ENCODE assay signal across 19 mouse cellular contexts in the genomic region with DNA sequence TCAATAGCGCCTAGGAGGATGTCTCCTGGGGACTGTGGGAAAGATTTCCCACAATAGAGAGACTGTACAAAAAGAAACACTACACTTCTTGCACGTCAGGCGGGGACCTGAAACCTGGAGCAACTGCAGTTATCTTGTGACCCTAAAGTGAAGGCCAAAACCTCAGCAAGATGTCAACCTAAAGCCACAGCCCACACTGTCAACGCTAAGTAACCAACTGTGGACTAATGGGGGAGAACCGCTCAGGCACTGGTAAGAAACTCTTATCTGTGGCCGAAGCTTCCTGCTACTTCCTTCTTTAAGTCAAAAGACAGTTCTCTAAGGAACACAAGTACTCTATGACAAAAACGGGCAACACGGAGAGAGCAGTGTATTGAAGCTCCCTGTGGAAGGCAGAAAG. TPM values are rescaled to one million over a fixed set of nuclear protein-coding genes. Genes with fewer than 3 reads are reported as not detected.
DNase-seq lines count a peak whose midpoint lies in the region; ATAC-seq and TF ChIP-seq lines count a peak whose summit lies in the region.
"Had no signal": no experiment of that assay in that cellular context is flagged by ENCODE, and none has a peak within 500 bp of the region (broad histone marks: within the 10 kb centered on the region; RNA-seq: fewer than 3 reads in every experiment).

No protein-coding gene starts in this region.

- H3K27ac ChIP-seq in heart, embryonic 10.5 days, result peak overlapping the region; percentile 56
- peak overlapping the region; percentile 76 for H3K27ac ChIP-seq in layer of hippocampus, adult 2 months
- peak overlapping the region; percentile 5 for H3K27ac ChIP-seq in bone marrow, adult 2 months (ENCODE audit: control insufficient read depth, insufficient read depth, low read depth, low read length, poor library complexity)
- no peak overlapping the region for H3K27ac ChIP-seq in forebrain, embryonic 16.5 days (ENCODE audit: low read length)
- H3K27ac ChIP-seq: midbrain, embryonic 13.5 days; stomach, embryonic 15.5 days had no signal

- H3K4me3 ChIP-seq in heart, embryonic 10.5 days, result no peak overlapping the region
- no peak overlapping the region for H3K4me3 ChIP-seq in layer of hippocampus, adult 2 months
- no peak overlapping the region for H3K4me3 ChIP-seq in bone marrow, adult 2 months (replicated peaks; ENCODE audit: control insufficient read depth, low read depth, low read length)
- H3K4me3 ChIP-seq in forebrain, embryonic 16.5 days (replicated peaks; ENCODE audit: low read length), result no peak overlapping the region
- H3K4me3 ChIP-seq: erythroblast, embryonic 14.5 days; hindbrain, embryonic 13.5 days; midbrain, embryonic 13.5 days; stomach, embryonic 15.5 days had no signal

- no peak overlapping the region for H3K9ac ChIP-seq in forebrain, embryonic 16.5 days (replicated peaks; ENCODE audit: low read depth, low read length)
- H3K9ac ChIP-seq: hindbrain, embryonic 13.5 days; lung, embryonic 14.5 days; midbrain, embryonic 13.5 days; stomach, embryonic 15.5 days had no signal

- H3K9me3 ChIP-seq in heart, embryonic 10.5 days, result no peaks in the 10 kb centered on the region
- H3K9me3 ChIP-seq in forebrain, embryonic 16.5 days (ENCODE audit: control insufficient read depth, low read length), result no peaks in the 10 kb centered on the region
- H3K9me3 ChIP-seq: hindbrain, embryonic 13.5 days; midbrain, embryonic 13.5 days; stomach, embryonic 15.5 days had no signal

- no peak for TF ChIP-seq POLR2A in bone marrow, adult 2 months (IDR thresholded peaks at IDR 0.05; ENCODE audit: borderline replicate concordance, control insufficient read depth, low read depth, low read length)

- peaks cover 71% of the 10 kb centered on the region for H3K4me1 ChIP-seq in heart, embryonic 10.5 days
- H3K4me1 ChIP-seq in bone marrow, adult 2 months (ENCODE audit: control insufficient read depth, insufficient read depth, low read length), result peaks cover 5% of the 10 kb centered on the region
- peaks cover 6% of the 10 kb centered on the region for H3K4me1 ChIP-seq in forebrain, embryonic 16.5 days (replicated peaks; ENCODE audit: control insufficient read depth, insufficient read depth, low read length)

- WGBS in heart, embryonic 10.5 days, result 64% methylated on average over 8 of the region's 8 CpGs
- WGBS in bone marrow, adult 2 months, result 7% methylated on average over 8 of the region's 8 CpGs
- WGBS in forebrain, embryonic 16.5 days, result 82% methylated on average over 8 of the region's 8 CpGs

- peak; percentile 54 for ATAC-seq in megakaryocyte, adult 5-6 weeks (ENCODE audit: poor library complexity, severe bottlenecking)
- ATAC-seq in forebrain, embryonic 16.5 days, result no peak
- ATAC-seq: activated CD4-positive, CD25-positive, alpha-beta regulatory T cell, adult 4 months; midbrain, embryonic 13.5 days had no signal

- intact Hi-C loops in heart, postnatal 36 days (cut with DNase I), result loop anchor here (5.0 kb wide), 1 partner anchor 34 kb away; a partner anchor contains a TSS

- H3K27me3 ChIP-seq in heart, embryonic 10.5 days (ENCODE audit: insufficient read depth, poor library complexity, severe bottlenecking), result no peaks in the 10 kb centered on the region
- H3K27me3 ChIP-seq in forebrain, embryonic 16.5 days (replicated peaks; ENCODE audit: control insufficient read depth, insufficient read depth, low read length), result no peaks in the 10 kb centered on the region
- H3K27me3 ChIP-seq: hindbrain, embryonic 13.5 days; midbrain, embryonic 13.5 days; stomach, embryonic 15.5 days had no signal

- no peak for DNase-seq in heart, embryonic 10.5 days (ENCODE audit: low spot score)
- no peak for DNase-seq in heart, postnatal 36 days
- DNase-seq in layer of hippocampus, adult 2 months (ENCODE audit: low spot score in 2 of 2), result no peak
- no peak for DNase-seq in layer of hippocampus, adult 9-11 months
- no peak for DNase-seq in lung, postnatal 10 days
- DNase-seq: cerebellum, adult 18-20 months; kidney, adult 9 months; left cerebral cortex, postnatal 4 days; lung, embryonic 14.5 days; right cerebral cortex, postnatal 14 days; thymus, postnatal 14 days had no signal

- peaks cover 45% of the 10 kb centered on the region for H3K36me3 ChIP-seq in heart, embryonic 10.5 days
- peaks cover 16% of the 10 kb centered on the region for H3K36me3 ChIP-seq in forebrain, embryonic 16.5 days (ENCODE audit: control insufficient read depth, insufficient read depth)

- no peak overlapping the region for H3K4me2 ChIP-seq in forebrain, embryonic 16.5 days (ENCODE audit: low read length)
- H3K4me2 ChIP-seq: hindbrain, embryonic 13.5 days; lung, embryonic 14.5 days; midbrain, embryonic 13.5 days; stomach, embryonic 15.5 days had no signal

- no peak for TF ChIP-seq CTCF in layer of hippocampus, adult 2 months (conservative IDR thresholded peaks at IDR 0.05)
- TF ChIP-seq CTCF in bone marrow, adult 2 months (IDR thresholded peaks at IDR 0.05; ENCODE audit: control insufficient read depth, insufficient read depth, low read length), result no peak

RNA-seq across cellular contexts. Expression of a gene that starts 22.7 kb away (rescaled TPM):
- polyA plus RNA-seq in heart, embryonic 10.5 days (2016; fragmentation: Nextera tagmentation; extraction: Ambion mirVana), result 19.7 and 21.0 TPM in 2 replicates
- 10 to 100 TPM in 1 of 2 experiments, 1 to 10 TPM in 1; 7.4 to 10.4 TPM for total RNA-seq in heart, postnatal 36 days (2021)
- 10 to 100 TPM; 61.6 to 66.1 TPM for total RNA-seq in layer of hippocampus, adult 2 months (2021)
- 17.7 and 22.0 TPM in 2 replicates for polyA plus RNA-seq in bone marrow, adult 2 months (2011; ENCODE audit: insufficient read depth, insufficient read length, low replicate concordance, missing spikeins)
- total RNA-seq in megakaryocyte, adult 5-6 weeks (2015), result 58.0 and 63.8 TPM in 2 replicates
- total RNA-seq in megakaryocyte, adult 5-6 weeks (2017), result 55.4 and 62.9 TPM in 2 replicates
- 31.9 and 49.8 TPM in 2 replicates for polyA plus RNA-seq in forebrain, embryonic 16.5 days (2015; fragmentation: Nextera tagmentation; extraction: Ambion mirVana)

RNA-seq across cellular contexts. Expression of a gene that starts 31.9 kb away (rescaled TPM):
- polyA plus RNA-seq in heart, embryonic 10.5 days (2016; fragmentation: Nextera tagmentation; extraction: Ambion mirVana), result 438 and 609 TPM in 2 replicates
- 10 to 100 TPM; 41.2 to 45.0 TPM for total RNA-seq in heart, postnatal 36 days (2021)
- total RNA-seq in layer of hippocampus, adult 2 months (2021), result 10 to 100 TPM; 30.5 to 38.2 TPM
- polyA plus RNA-seq in bone marrow, adult 2 months (2011; ENCODE audit: insufficient read depth, insufficient read length, low replicate concordance, missing spikeins), result 38.0 and 99.4 TPM in 2 replicates
- 159 and 170 TPM in 2 replicates for total RNA-seq in megakaryocyte, adult 5-6 weeks (2015)
- 89.8 and 99.6 TPM in 2 replicates for total RNA-seq in megakaryocyte, adult 5-6 weeks (2017)
- polyA plus RNA-seq in forebrain, embryonic 16.5 days (2015; fragmentation: Nextera tagmentation; extraction: Ambion mirVana), result 107 and 113 TPM in 2 replicates

RNA-seq across cellular contexts. Expression of a gene that starts 35.1 kb away (rescaled TPM):
- 89.7 and 107 TPM in 2 replicates for polyA plus RNA-seq in heart, embryonic 10.5 days (2016; fragmentation: Nextera tagmentation; extraction: Ambion mirVana)
- total RNA-seq in heart, postnatal 36 days (2021), result 100 to 1,000 TPM; 312 to 315 TPM
- 100 to 1,000 TPM; 462 to 510 TPM for total RNA-seq in layer of hippocampus, adult 2 months (2021)
- polyA plus RNA-seq in bone marrow, adult 2 months (2011; ENCODE audit: insufficient read depth, insufficient read length, low replicate concordance, missing spikeins), result 84.4 and 97.1 TPM in 2 replicates
- 32.3 and 32.9 TPM in 2 replicates for total RNA-seq in megakaryocyte, adult 5-6 weeks (2015)
- 91.6 and 93.8 TPM in 2 replicates for total RNA-seq in megakaryocyte, adult 5-6 weeks (2017)
- polyA plus RNA-seq in forebrain, embryonic 16.5 days (2015; fragmentation: Nextera tagmentation; extraction: Ambion mirVana), result 272 and 293 TPM in 2 replicates

RNA-seq across cellular contexts. Expression of a gene that starts 46.8 kb away (rescaled TPM):
- not detected in 2 replicates for polyA plus RNA-seq in heart, embryonic 10.5 days (2016; fragmentation: Nextera tagmentation; extraction: Ambion mirVana)
- total RNA-seq in heart, postnatal 36 days (2021), result not detected
- total RNA-seq in layer of hippocampus, adult 2 months (2021), result not detected
- polyA plus RNA-seq in bone marrow, adult 2 months (2011; ENCODE audit: insufficient read depth, insufficient read length, low replicate concordance, missing spikeins), result not detected in 2 replicates
- not detected in 2 replicates for total RNA-seq in megakaryocyte, adult 5-6 weeks (2015)
- not detected in 2 replicates for total RNA-seq in megakaryocyte, adult 5-6 weeks (2017)
- polyA plus RNA-seq in forebrain, embryonic 16.5 days (2015; fragmentation: Nextera tagmentation; extraction: Ambion mirVana), result not detected in 2 replicates
- total RNA-seq: left cerebral cortex, postnatal 4 days had no signal
- polyA plus RNA-seq: activated CD4-positive, CD25-positive, alpha-beta regulatory T cell, adult 4 months; erythroblast, embryonic 14.5 days; hindbrain, embryonic 13.5 days; lung, embryonic 14.5 days; midbrain, embryonic 13.5 days; stomach, embryonic 15.5 days had no signal

RNA-seq across cellular contexts. Expression of a gene that starts 48.2 kb away (rescaled TPM):
- polyA plus RNA-seq in heart, embryonic 10.5 days (2016; fragmentation: Nextera tagmentation; extraction: Ambion mirVana), result 629 and 734 TPM in 2 replicates
- 100 to 1,000 TPM; 533 to 572 TPM for total RNA-seq in heart, postnatal 36 days (2021)
- total RNA-seq in layer of hippocampus, adult 2 months (2021), result 100 to 1,000 TPM; 495 to 504 TPM
- polyA plus RNA-seq in bone marrow, adult 2 months (2011; ENCODE audit: insufficient read depth, insufficient read length, low replicate concordance, missing spikeins), result 1,643 and 1,889 TPM in 2 replicates
- total RNA-seq in megakaryocyte, adult 5-6 weeks (2015), result 1,486 and 1,560 TPM in 2 replicates
- 1,634 and 1,837 TPM in 2 replicates for total RNA-seq in megakaryocyte, adult 5-6 weeks (2017)
- polyA plus RNA-seq in forebrain, embryonic 16.5 days (2015; fragmentation: Nextera tagmentation; extraction: Ambion mirVana), result 467 and 512 TPM in 2 replicates

Comparison
In these comparisons a context has a peak if more than half of its experiments do, and no peak if none do; other contexts are left out.
1. RNA of a gene that starts 22.7 kb away (total RNA-seq): 61.6 to 66.1 TPM in layer of hippocampus, adult 2 months and 55.4 to 63.8 TPM in megakaryocyte, adult 5-6 weeks; 7.4 to 10.4 TPM in heart, postnatal 36 days; every median in the first group is over 4 times any median in the second.